Mouse (Mus musculus): ENCODE measurements around the gene Szt2. TPM values are rescaled to one million over a fixed set of nuclear protein-coding genes. Genes with fewer than 3 reads are reported as not detected.

The Szt2 gene
- 10 to 100 TPM; 41.7 to 46.9 TPM for total RNA-seq (2021)
- long read RNA-seq, experiment 1, partial matches to known transcripts: 5 of 9 reads
- long read RNA-seq, experiment 1, other reads (novel, unspliced or antisense): 4 of 9 reads
- long read RNA-seq, experiment 2, full-length matches to known transcripts: 2 of 13 reads
- long read RNA-seq, experiment 2, partial matches to known transcripts: 6 of 13 reads
- long read RNA-seq, experiment 2, other reads (novel, unspliced or antisense): 5 of 13 reads

GRCm38 (mm10) chr4:118409142-118409900, at the start of gene Szt2, which contains the start of gene Med8:
Gene Szt2 (minus strand): TSS chr4:118409273.
Gene Med8 (plus strand): TSS chr4:118409337.
- no peak for TF ChIP-seq CTCF (conservative IDR thresholded peaks at IDR 0.05)
- H3K27ac ChIP-seq: peak within 1 kb of the TSS; percentile 92
- peak; percentile 84 to 92 for DNase-seq (ENCODE audit: low spot score in 2 of 2)
- peak within 1 kb of the TSS; percentile 86 for H3K4me3 ChIP-seq

- no peak for DNase-seq (ENCODE audit: low spot score in 2 of 2)
- Histone ChIP-seq H3K4me3 (no peak within 1 kb of the TSS), H3K27ac (no peak within 1 kb of the TSS)
- TF ChIP-seq CTCF (conservative IDR thresholded peaks at IDR 0.05): no peak
These were observed 48.4 kb upstream of the Szt2 start, which contains the start of gene Mpl for GRCm38 (mm10) chr4:118457345-118457975. Gene Mpl (minus strand): TSS chr4:118457513.

- Histone ChIP-seq H3K27ac (peak overlapping the region; percentile 71), H3K4me3 (peak overlapping the region; percentile 47)
- DNase-seq (ENCODE audit: low spot score in 2 of 2): no peak
- peak; percentile 50 for TF ChIP-seq CTCF (conservative IDR thresholded peaks at IDR 0.05)
These were observed 37.5 kb upstream of the Szt2 start for GRCm38 (mm10) chr4:118446415-118447153.

GRCm38 (mm10) chr4:118445781-118446414, 36.8 kb upstream of the Szt2 start:
- TF ChIP-seq CTCF (conservative IDR thresholded peaks at IDR 0.05): no peak
- H3K4me3 ChIP-seq: peak overlapping the region; percentile 47
- peak in 1 of 2 experiments; percentile 22 for DNase-seq (ENCODE audit: low spot score in 2 of 2)
- peak overlapping the region; percentile 71 for H3K27ac ChIP-seq

- TF ChIP-seq CTCF (conservative IDR thresholded peaks at IDR 0.05): no peak
- DNase-seq (ENCODE audit: low spot score in 2 of 2): no peak
- H3K4me3 ChIP-seq: no peak overlapping the region
- no peak overlapping the region for H3K27ac ChIP-seq
These were observed 36.0 kb upstream of the Szt2 start for GRCm38 (mm10) chr4:118445088-118445487.

GRCm38 (mm10) chr4:118437829-118438253, 28.8 kb upstream of the Szt2 start:
- no peak for TF ChIP-seq CTCF (conservative IDR thresholded peaks at IDR 0.05)
- Histone ChIP-seq H3K27ac (peak overlapping the region; percentile 74; the same call in 1 of the 2 replicates), H3K4me3 (peak overlapping the region; percentile 52)
- no peak for DNase-seq (ENCODE audit: low spot score in 2 of 2)

GRCm38 (mm10) chr4:118436820-118437603, 27.9 kb upstream of the Szt2 start, which contains the start of gene Cdc20:
Gene Cdc20 (minus strand): TSS chr4:118437352.
- peak within 1 kb of the TSS; percentile 74 for H3K27ac ChIP-seq
- TF ChIP-seq CTCF (conservative IDR thresholded peaks at IDR 0.05): peak; percentile 56
- DNase-seq (ENCODE audit: low spot score in 2 of 2): peak; percentile 83 to 91
- H3K4me3 ChIP-seq: peak within 1 kb of the TSS; percentile 52

- DNase-seq (ENCODE audit: low spot score in 2 of 2): no peak
- Histone ChIP-seq H3K27ac (no peak overlapping the region), H3K4me3 (no peak overlapping the region)
- no peak for TF ChIP-seq CTCF (conservative IDR thresholded peaks at IDR 0.05)
These were observed 23.3 kb upstream of the Szt2 start for GRCm38 (mm10) chr4:118432332-118432731.

GRCm38 (mm10) chr4:118429215-118429895, 20.3 kb upstream of the Szt2 start:
- Histone ChIP-seq H3K4me3 (no peak overlapping the region), H3K27ac (no peak overlapping the region)
- no peak for DNase-seq (ENCODE audit: low spot score in 2 of 2)
- TF ChIP-seq CTCF (conservative IDR thresholded peaks at IDR 0.05): no peak

GRCm38 (mm10) chr4:118428531-118429214, 19.6 kb upstream of the Szt2 start:
- peak overlapping the region; percentile 90 for H3K27ac ChIP-seq
- TF ChIP-seq CTCF (conservative IDR thresholded peaks at IDR 0.05): no peak
- DNase-seq (ENCODE audit: low spot score in 2 of 2): no peak
- H3K4me3 ChIP-seq: peak overlapping the region; percentile 64

All from layer of hippocampus, adult 2 months (tissue).